Mouse (Mus musculus) c-Kit-positive CD71-positive TER-119-positive erythroid progenitor cells, embryonic 14.5 days (primary cell): Measurements from ENCODE around the gene Slc37a4.
"Not testable (repeated sequence)": the region's sequence is repeated elsewhere in the genome, so short reads cannot be mapped to it uniquely, and the experiment has no call there.

Source experiments
- DNase-seq: peaks from one replicate; pipeline ENCODE4 v3.0.0-alpha.2; 2013; ENCODE audit warnings: low spot score

The Slc37a4 gene

GRCm38 (mm10) chr9:44398551-44398950 lies 1.9 kb downstream of the Slc37a4 start:
- no peak for DNase-seq

GRCm38 (mm10) chr9:44399114-44399794 lies 2.6 kb downstream of the Slc37a4 start:
- DNase-seq: no peak

- no peak for DNase-seq
These were observed 3.1 kb downstream of the Slc37a4 start for GRCm38 (mm10) chr9:44399795-44400114.

GRCm38 (mm10) chr9:44401081-44401480 lies 4.4 kb downstream of the Slc37a4 start:
- DNase-seq: no peak

GRCm38 (mm10) chr9:44405011-44405410 lies 8.4 kb downstream of the Slc37a4 start:
- DNase-seq: no peak

GRCm38 (mm10) chr9:44406906-44407751 lies 10.5 kb downstream of the Slc37a4 start, which contains the start of the genes Rps25 and Trappc4:
Gene Rps25, plus strand, starts transcription at chr9:44407139.
Gene Trappc4, minus strand, starts transcription at chr9:44407600.
- peak; percentile 96 for DNase-seq

- DNase-seq: no peak
These were observed 11.1 kb downstream of the Slc37a4 start for GRCm38 (mm10) chr9:44407752-44408097.

GRCm38 (mm10) chr9:44408693-44409092 lies 12.0 kb downstream of the Slc37a4 start:
- not testable (repeated sequence) for DNase-seq

GRCm38 (mm10) chr9:44410647-44411336 lies 14.1 kb downstream of the Slc37a4 start:
- DNase-seq: no peak

- DNase-seq: no peak
These were observed 15.0 kb downstream of the Slc37a4 start for GRCm38 (mm10) chr9:44411601-44412130.

- DNase-seq: no peak
These were observed 15.7 kb downstream of the Slc37a4 start for GRCm38 (mm10) chr9:44412306-44412705.

GRCm38 (mm10) chr9:44412781-44413180 lies 16.1 kb downstream of the Slc37a4 start:
- no peak for DNase-seq

GRCm38 (mm10) chr9:44417156-44417891 lies 20.7 kb downstream of the Slc37a4 start:
- peak; percentile 29 for DNase-seq

GRCm38 (mm10) chr9:44417892-44418363 lies 21.3 kb downstream of the Slc37a4 start:
- peak; percentile 93 for DNase-seq

GRCm38 (mm10) chr9:44418519-44419385 lies 22.1 kb downstream of the Slc37a4 start, which contains the start of gene Ccdc84:
Gene Ccdc84, minus strand, starts transcription at chr9:44418569.
- DNase-seq: no peak

GRCm38 (mm10) chr9:44419730-44420129 lies 23.1 kb downstream of the Slc37a4 start:
- DNase-seq: not testable (repeated sequence)

GRCm38 (mm10) chr9:44420280-44420898 lies 23.7 kb downstream of the Slc37a4 start:
- no peak for DNase-seq

GRCm38 (mm10) chr9:44423576-44423975 lies 26.9 kb downstream of the Slc37a4 start:
- DNase-seq: no peak

- DNase-seq: no peak
These were observed 36.0 kb downstream of the Slc37a4 start for GRCm38 (mm10) chr9:44432577-44433185.

GRCm38 (mm10) chr9:44435747-44436146 lies 39.1 kb downstream of the Slc37a4 start:
- DNase-seq: no peak
